Mouse (Mus musculus) kidney, adult 8-10 months (tissue): Measurements from ENCODE around the gene Prss8.

ENCODE experiments used
- DNase-seq, 2 experiments: peaks; one replicate each; pipeline ENCODE4 v3.0.0; 2022

Gene Prss8

GRCm38 (mm10) chr7:127894480-127894879 lies 35.4 kb downstream of the Prss8 start:
- DNase-seq, result peak in 1 of 2 experiments; percentile 52

- DNase-seq, result peak; percentile 80 to 81
Measured at GRCm38 (mm10) chr7:127890798-127891197, 39.1 kb downstream of the Prss8 start, which contains the start of gene Prss53. TSS of gene Prss53 (minus strand) at chr7:127890970.

DNA sequence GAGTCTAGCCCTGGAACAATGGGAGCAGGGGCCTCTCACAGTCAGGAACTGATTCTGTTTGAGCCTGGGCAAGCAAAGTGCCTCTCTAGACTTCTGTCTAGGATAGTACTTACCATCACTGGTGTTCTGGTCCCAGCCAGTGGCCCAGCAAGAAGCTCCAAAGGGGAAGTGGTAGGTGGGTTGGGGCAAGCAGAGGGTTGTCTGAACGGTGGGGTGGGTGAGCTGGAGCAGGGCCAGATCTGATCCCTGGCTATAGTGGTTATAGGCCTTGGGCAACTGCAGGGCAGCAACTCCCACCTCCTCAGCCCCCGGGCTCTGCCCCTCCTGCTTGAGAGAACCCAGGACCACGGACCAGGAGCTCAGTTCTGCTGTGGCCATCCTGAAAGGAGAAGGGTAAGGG lies 41.1 kb downstream of the Prss8 start:
- no peak for DNase-seq

GRCm38 (mm10) chr7:127887781-127888180 lies 42.1 kb downstream of the Prss8 start:
- DNase-seq, result no peak

DNA sequence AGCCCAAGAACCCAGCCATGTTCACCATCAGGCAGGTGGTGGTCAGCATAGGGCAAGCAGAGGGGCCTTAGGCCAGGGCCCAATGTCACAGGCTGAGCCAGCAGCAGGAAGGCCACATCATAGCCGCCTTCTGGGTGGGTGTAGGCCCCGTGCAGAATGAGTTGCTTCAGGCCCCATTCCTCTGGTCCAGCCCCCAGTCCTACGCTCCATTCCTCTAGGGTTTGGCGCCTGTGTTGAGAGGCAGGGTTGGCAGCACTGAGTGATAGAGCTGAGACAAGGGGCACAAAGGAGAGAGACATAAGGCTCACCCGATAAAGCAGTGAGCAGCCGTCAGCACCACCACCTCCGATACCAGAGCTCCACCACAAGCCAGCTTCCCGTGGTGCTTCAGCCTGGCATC lies 42.7 kb downstream of the Prss8 start:
- no peak for DNase-seq

GRCm38 (mm10) chr7:127886551-127886950 lies 43.4 kb downstream of the Prss8 start:
- no peak for DNase-seq

- DNase-seq, result no peak
Measured at GRCm38 (mm10) chr7:127885951-127886350, 44.0 kb downstream of the Prss8 start.

GRCm38 (mm10) chr7:127880431-127880830 lies 49.5 kb downstream of the Prss8 start:
- no peak for DNase-seq

DNA sequence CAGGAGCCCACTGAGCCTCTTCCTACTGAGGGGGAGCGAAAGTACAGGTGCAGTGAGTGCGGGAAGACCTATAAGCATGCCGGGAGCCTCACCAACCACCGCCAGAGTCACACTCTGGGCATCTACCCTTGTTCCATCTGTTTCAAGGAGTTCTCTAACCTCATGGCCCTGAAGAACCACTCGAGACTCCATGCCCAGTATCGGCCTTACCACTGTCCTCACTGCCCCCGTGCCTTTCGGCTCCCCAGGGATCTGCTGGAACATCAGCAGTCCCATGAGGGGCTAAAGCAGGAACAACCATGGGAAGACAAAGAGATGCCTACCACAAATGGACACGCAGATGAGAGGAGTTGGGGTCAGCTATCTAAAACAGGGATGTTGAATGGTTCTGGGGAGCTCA lies 50.6 kb downstream of the Prss8 start:
- no peak for DNase-seq

DNA sequence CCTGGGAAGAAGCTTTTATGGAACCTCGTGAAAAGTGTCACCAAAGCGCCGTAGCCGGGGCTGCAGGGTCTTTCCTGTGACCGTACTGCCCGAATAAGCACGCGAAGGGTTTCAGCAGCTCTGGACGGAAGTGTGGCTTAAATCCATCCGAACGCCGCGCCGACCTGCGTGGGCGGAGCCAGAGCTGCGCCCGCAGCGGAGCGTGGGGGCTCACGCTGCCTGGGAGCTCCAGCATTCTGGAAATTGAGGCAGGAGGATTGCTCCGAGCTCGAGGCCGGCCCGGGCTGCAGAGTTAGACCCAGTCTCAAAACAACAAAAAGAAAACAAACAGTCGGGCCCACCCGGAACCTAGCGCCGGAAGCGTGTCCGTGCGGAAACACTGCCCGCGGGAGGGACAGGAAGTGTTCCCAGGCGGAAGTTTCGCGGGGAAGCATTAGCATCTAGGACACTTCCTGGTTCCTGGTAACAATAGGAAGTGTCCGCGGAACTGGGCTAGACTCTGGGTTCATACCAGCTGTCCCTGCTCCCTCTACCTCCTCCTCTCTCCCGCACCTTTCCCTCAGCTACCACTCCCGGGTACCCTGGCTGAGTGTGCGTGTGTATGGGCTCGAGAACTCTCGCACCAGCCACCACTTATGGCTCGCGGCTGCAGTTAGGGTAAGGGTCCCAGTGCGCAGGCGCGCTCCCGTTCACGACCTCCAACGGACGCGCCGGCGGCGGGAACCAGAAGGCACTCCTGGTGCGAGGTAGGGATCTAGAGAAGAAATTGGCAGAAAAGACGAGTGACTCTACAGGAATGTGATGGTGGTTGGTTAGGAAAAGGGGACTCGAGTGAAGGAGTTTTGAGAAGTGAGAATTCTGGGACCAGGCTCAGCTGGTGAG lies 53.2 kb downstream of the Prss8 start, which contains the start of gene Zfp668:
Gene Zfp668, minus strand, starts transcription at position 362 of the 882 bp plus-strand sequence.
- DNase-seq, result peak; percentile 86 to 90

DNA sequence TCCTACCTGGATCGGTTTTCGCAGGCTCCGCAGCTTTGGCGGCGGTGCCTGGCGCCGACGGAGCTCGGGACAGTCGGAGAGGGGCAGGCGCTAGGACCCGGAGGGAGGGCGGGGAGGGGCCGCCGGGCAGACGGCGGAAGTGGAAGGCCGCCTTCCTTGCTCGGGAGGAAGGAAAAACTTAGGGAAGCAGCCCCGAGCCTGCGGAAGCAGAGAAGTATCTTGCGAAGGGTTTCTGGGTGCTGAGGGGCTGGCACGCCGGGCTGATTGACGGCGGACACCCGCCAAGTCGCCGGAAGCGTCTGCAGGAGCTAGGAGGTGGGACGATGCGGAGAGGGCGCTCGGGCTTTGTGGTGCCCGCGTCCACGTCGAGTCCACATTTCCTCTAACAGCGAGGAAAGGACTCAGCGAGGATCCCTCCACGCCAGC lies 53.9 kb downstream of the Prss8 start, which contains the start of gene Zfp646:
Gene Zfp646, plus strand, starts transcription at position 181 of the 426 bp plus-strand sequence.
- peak; percentile 63 to 68 for DNase-seq
